Mouse (Mus musculus) midbrain, embryonic 13.5 days (tissue): ENCODE results near the gene Trappc10. TPM values are rescaled to one million over a fixed set of nuclear protein-coding genes. Genes with fewer than 3 reads are reported as not detected.
"Not testable (repeated sequence)": the region's sequence is repeated elsewhere in the genome, so short reads cannot be mapped to it uniquely, and the experiment has no call there.

ENCODE experiments used
- ATAC-seq: fragments of 200-750 bp; cut with Nextera tagmentation; 2 replicates; pipeline ENCODE4 v1.8.0; 2017; ENCODE audit warnings: mild to moderate bottlenecking, moderate TSS enrichment, moderate library complexity
- H3K27ac ChIP-seq: fragments of 300-500 bp; sonication (generic); 2 replicates; pipeline ENCODE4 v1.5.1; 2015; ENCODE audit warnings: inconsistent platforms, mild to moderate bottlenecking, moderate library complexity
- H3K27me3 ChIP-seq: fragments of 300-500 bp; sonication (generic); 2 replicates; pipeline ENCODE4 v1.6.1; 2015; ENCODE audit warnings: mild to moderate bottlenecking, inconsistent platforms
- H3K36me3 ChIP-seq: fragments of 300-500 bp; sonication (generic); 2 replicates; pipeline ENCODE4 v1.6.1; 2015; ENCODE audit warnings: mild to moderate bottlenecking, inconsistent platforms
- H3K4me1 ChIP-seq: fragments of 300-500 bp; sonication (generic); replicated peaks from 2 replicates; pipeline ENCODE4 v1.6.1; 2015; ENCODE audit warnings: inconsistent platforms
- H3K4me2 ChIP-seq: fragments of 300-500 bp; sonication (generic); replicated peaks from 2 replicates; pipeline ENCODE4 v1.6.1; 2015; ENCODE audit warnings: moderate library complexity, mild to moderate bottlenecking, inconsistent platforms
- H3K4me3 ChIP-seq: fragments of 300-500 bp; sonication (generic); replicated peaks from 2 replicates; pipeline ENCODE4 v1.5.1; 2015; ENCODE audit warnings: mild to moderate bottlenecking, inconsistent platforms
- H3K9ac ChIP-seq: fragments of 300-500 bp; sonication (generic); replicated peaks from 2 replicates; pipeline ENCODE4 v1.6.1; 2015; ENCODE audit warnings: mild to moderate bottlenecking, inconsistent platforms
- H3K9me3 ChIP-seq: fragments of 300-500 bp; sonication (generic); 2 replicates; pipeline ENCODE4 v1.6.1; 2016; ENCODE audit warnings: mild to moderate bottlenecking, inconsistent platforms
- WGBS: fragments of 180-500 bp; shearing (Covaris S2); methylation state at CpG from one replicate; pipeline ENCODE4 v1.1.7; 2015; 5-methylcytosine and 5-hydroxymethylcytosine counted together
- polyA plus RNA-seq: library from polyadenylated mRNA; unstranded; fragments of >200 nt; fragmentation: Nextera tagmentation; extraction: Ambion mirVana; gene quantifications from 2 replicates; pipeline ENCODE4 v1.2.1, GENCODE M21; 2015

Trappc10 gene
- polyA plus RNA-seq, 1 experiment from 2014 or later: 26.7 TPM

DNA sequence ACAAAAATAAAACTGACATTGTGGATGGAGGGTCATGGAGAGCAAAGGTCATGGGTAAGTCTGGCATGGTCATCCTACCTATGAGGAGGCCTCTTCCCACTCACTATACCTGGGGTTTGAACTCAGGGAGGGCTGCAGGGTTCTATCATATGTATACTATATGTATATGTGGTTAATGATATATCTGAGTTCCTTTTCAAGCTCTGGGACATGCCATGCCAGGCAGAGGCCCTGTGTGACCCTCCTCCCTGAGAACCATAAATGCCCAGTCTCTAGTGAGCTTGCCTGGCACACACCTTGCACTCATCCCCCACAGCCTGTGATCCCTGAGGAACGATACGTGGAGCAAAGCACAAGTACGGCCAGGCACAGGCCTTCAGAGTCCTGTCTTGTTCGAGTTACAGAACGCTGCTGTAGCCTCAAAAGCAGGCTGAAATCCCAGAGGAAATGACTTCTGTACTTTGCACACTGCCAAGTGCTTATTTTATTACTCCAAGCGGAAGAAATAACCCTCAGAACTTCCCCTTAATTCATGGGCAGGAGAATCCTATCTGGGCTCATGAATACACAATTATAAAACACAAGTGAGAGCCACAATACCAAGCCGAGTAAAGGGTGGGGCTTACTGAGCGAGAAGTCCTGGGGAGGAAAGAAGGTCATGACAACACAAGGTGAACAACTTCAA is 16.4 kb downstream of the Trappc10 start:
- no peak overlapping the region for H3K4me2 ChIP-seq
- H3K4me1 ChIP-seq: no peaks in the 10 kb centered on the region
- H3K36me3 ChIP-seq: peaks cover 42% of the 10 kb centered on the region
- WGBS: 89% methylated on average over 8 of the region's 8 CpGs
- no peak for ATAC-seq
- H3K27ac ChIP-seq: no peak overlapping the region
- H3K9ac ChIP-seq: no peak overlapping the region
- H3K4me3 ChIP-seq: no peak overlapping the region
- no peaks in the 10 kb centered on the region for H3K27me3 ChIP-seq
- no peaks in the 10 kb centered on the region for H3K9me3 ChIP-seq

DNA sequence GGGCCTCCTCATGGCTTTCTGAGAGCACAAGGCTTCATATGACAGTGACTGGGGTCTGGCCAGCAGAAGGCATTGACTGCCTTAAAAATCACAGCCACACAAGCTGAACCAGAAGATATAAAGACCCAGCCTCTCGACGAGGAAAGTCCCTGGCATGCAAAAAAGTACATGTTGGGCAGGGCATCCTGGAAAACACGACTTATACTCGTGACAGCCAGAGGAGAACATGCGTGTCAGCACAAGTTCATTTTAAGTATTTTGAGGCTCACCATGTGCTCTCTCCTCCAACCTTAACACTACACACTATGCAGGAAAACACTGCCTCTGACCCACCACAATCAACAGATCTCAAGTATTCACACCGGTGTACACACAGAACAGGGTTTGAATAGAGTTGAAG is 20.3 kb downstream of the Trappc10 start:
- WGBS: 94% methylated on average over 6 of the region's 6 CpGs
- Histone ChIP-seq H3K9ac (no peak overlapping the region), H3K36me3 (peaks cover 57% of the 10 kb centered on the region), H3K4me2 (no peak overlapping the region), H3K9me3 (no peaks in the 10 kb centered on the region), H3K4me1 (no peaks in the 10 kb centered on the region), H3K4me3 (no peak overlapping the region), H3K27me3 (no peaks in the 10 kb centered on the region), H3K27ac (no peak overlapping the region)
- ATAC-seq: no peak

GRCm38 (mm10) chr10:78222908-78223307 is 21.5 kb downstream of the Trappc10 start:
- Histone ChIP-seq H3K27me3 (no peaks in the 10 kb centered on the region), H3K9ac (no peak overlapping the region), H3K9me3 (no peaks in the 10 kb centered on the region), H3K4me3 (no peak overlapping the region), H3K36me3 (peaks cover 57% of the 10 kb centered on the region), H3K4me2 (no peak overlapping the region), H3K27ac (no peak overlapping the region), H3K4me1 (no peaks in the 10 kb centered on the region)
- 81% methylated on average over 4 of the region's 4 CpGs for WGBS
- ATAC-seq: no peak

GRCm38 (mm10) chr10:78221315-78221714 is 23.1 kb downstream of the Trappc10 start:
- Histone ChIP-seq H3K27ac (no peak overlapping the region), H3K4me2 (no peak overlapping the region), H3K4me1 (no peaks in the 10 kb centered on the region), H3K27me3 (no peaks in the 10 kb centered on the region), H3K4me3 (no peak overlapping the region), H3K36me3 (peaks cover 66% of the 10 kb centered on the region), H3K9me3 (no peaks in the 10 kb centered on the region), H3K9ac (no peak overlapping the region)
- 96% methylated on average over 7 of the region's 7 CpGs for WGBS
- ATAC-seq: no peak

- H3K36me3 ChIP-seq: peaks cover 79% of the 10 kb centered on the region
- no peak for ATAC-seq
Measured at GRCm38 (mm10) chr10:78219528-78219927, 24.9 kb downstream of the Trappc10 start.

GRCm38 (mm10) chr10:78218576-78218975 is 25.9 kb downstream of the Trappc10 start:
- Histone ChIP-seq H3K27ac (no peak overlapping the region), H3K9ac (no peak overlapping the region), H3K9me3 (no peaks in the 10 kb centered on the region), H3K4me2 (no peak overlapping the region), H3K36me3 (peaks cover 89% of the 10 kb centered on the region), H3K27me3 (no peaks in the 10 kb centered on the region), H3K4me1 (no peaks in the 10 kb centered on the region), H3K4me3 (no peak overlapping the region)
- ATAC-seq: no peak
- WGBS: 94% methylated on average over 6 of the region's 6 CpGs

More at GRCm38 (mm10) chr10:78219528-78219927, 24.9 kb downstream of the Trappc10 start:
- 93% methylated on average over 1 of the region's 1 CpGs for WGBS
- Histone ChIP-seq H3K4me2 (no peak overlapping the region), H3K9me3 (no peaks in the 10 kb centered on the region), H3K9ac (no peak overlapping the region), H3K27me3 (no peaks in the 10 kb centered on the region), H3K4me3 (no peak overlapping the region), H3K4me1 (no peaks in the 10 kb centered on the region), H3K27ac (no peak overlapping the region)

DNA sequence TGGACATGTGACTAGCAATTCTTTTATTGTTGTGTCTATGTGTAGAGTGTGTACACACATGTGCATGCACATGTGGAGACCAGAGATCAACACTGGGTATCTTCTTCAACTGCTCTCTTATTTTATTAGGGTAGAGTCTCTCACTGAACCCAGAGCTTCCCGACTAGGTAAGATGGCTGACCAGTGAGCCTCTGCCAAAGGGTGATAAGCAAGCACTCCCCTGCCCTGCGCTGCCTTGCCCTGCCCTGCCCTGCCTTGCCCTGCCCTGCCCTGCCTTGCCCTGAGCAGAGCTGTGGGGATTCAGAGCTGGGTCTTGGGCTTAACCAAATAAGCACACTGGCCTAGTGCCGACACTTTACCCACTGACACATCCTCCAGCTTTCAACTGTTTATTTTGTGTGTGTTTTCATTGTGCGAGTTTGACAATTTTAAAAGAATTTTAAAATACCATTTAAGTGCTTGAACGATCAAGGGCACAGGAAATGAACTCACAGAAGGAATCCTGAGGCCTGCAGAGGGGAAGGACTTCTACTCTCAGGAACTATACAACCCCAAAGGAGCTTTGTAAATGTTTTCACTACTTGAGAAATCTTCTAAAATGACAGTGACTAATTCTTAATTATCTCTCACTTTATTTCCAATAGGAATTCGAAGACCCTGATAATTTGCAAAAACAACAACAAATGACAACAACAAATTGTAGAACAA is 27.9 kb downstream of the Trappc10 start:
- no peaks in the 10 kb centered on the region for H3K4me1 ChIP-seq
- no peak overlapping the region for H3K27ac ChIP-seq
- H3K4me3 ChIP-seq: no peak overlapping the region
- no peaks in the 10 kb centered on the region for H3K27me3 ChIP-seq
- H3K9me3 ChIP-seq: no peaks in the 10 kb centered on the region
- H3K4me2 ChIP-seq: no peak overlapping the region
- 87% methylated on average over 6 of the region's 6 CpGs for WGBS
- peaks cover 97% of the 10 kb centered on the region for H3K36me3 ChIP-seq
- no peak for ATAC-seq
- no peak overlapping the region for H3K9ac ChIP-seq

GRCm38 (mm10) chr10:78214371-78214770 is 30.1 kb downstream of the Trappc10 start:
- Histone ChIP-seq H3K27me3 (no peaks in the 10 kb centered on the region), H3K27ac (no peak overlapping the region), H3K4me3 (no peak overlapping the region), H3K4me1 (no peaks in the 10 kb centered on the region), H3K9ac (no peak overlapping the region), H3K4me2 (no peak overlapping the region), H3K36me3 (peaks cover 97% of the 10 kb centered on the region), H3K9me3 (no peaks in the 10 kb centered on the region)
- WGBS: 95% methylated on average over 9 of the region's 9 CpGs
- no peak for ATAC-seq

GRCm38 (mm10) chr10:78211311-78211710 is 33.1 kb downstream of the Trappc10 start:
- Histone ChIP-seq H3K4me1 (no peaks in the 10 kb centered on the region), H3K4me2 (no peak overlapping the region), H3K9ac (no peak overlapping the region), H3K36me3 (peaks cover 95% of the 10 kb centered on the region), H3K27me3 (no peaks in the 10 kb centered on the region), H3K27ac (no peak overlapping the region), H3K9me3 (no peaks in the 10 kb centered on the region), H3K4me3 (no peak overlapping the region)
- no peak for ATAC-seq
- WGBS: 76% methylated on average over 6 of the region's 6 CpGs

GRCm38 (mm10) chr10:78201182-78201581 is 43.3 kb downstream of the Trappc10 start:
- no peak for ATAC-seq
- 97% methylated on average over 4 of the region's 4 CpGs for WGBS
- Histone ChIP-seq H3K4me3 (no peak overlapping the region), H3K27me3 (no peaks in the 10 kb centered on the region), H3K9ac (no peak overlapping the region), H3K27ac (no peak overlapping the region), H3K36me3 (peaks cover 95% of the 10 kb centered on the region), H3K9me3 (no peaks in the 10 kb centered on the region), H3K4me2 (no peak overlapping the region), H3K4me1 (no peaks in the 10 kb centered on the region)

DNA sequence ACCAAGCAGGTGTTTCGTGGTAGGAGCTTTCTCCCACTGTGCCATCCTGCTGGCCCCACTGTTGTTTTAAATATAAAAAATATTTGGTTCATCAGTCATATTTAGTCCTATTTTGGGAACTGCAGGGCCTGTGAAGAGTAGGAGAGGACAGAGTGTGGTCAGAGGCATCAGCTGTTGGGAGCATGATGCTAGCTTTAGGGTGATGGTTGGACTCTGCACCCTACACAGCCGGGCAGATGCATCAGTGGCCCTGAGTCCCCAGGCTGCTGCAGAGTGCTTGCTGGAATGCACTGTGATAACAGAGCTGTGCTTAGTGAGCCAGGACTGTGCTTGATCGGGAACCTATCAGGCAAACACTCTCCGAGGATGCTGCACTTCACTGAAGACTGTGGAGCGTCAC is 51.5 kb downstream of the Trappc10 start:
- no peak overlapping the region for H3K4me2 ChIP-seq
- H3K4me1 ChIP-seq: no peaks in the 10 kb centered on the region
- H3K9me3 ChIP-seq: no peaks in the 10 kb centered on the region
- no peaks in the 10 kb centered on the region for H3K27me3 ChIP-seq
- no peak overlapping the region for H3K9ac ChIP-seq
- H3K4me3 ChIP-seq: no peak overlapping the region
- 90% methylated on average over 5 of the region's 5 CpGs for WGBS
- no peak for ATAC-seq
- H3K36me3 ChIP-seq: peaks cover 100% of the 10 kb centered on the region
- no peak overlapping the region for H3K27ac ChIP-seq

DNA sequence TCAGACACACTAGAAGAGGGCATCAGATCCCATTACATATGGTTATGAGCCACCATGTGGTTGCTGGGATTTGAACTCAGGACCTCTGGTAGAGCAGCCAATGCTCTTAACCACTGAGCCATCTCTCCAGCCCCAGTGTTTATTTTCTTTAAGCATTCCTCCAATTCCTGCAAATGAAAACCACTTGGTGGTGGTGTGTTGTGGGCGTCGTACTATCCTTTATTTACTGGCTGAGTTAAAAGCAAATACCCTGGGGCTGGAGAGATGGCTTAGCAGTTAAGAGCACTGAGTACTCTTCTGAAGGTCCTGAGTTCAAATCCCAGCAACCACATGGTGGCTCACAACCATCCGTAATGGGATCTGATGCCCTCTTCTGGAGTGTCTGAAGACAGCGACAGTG is 58.4 kb downstream of the Trappc10 start:
- not testable (repeated sequence) for H3K4me2 ChIP-seq, H3K9ac ChIP-seq, H3K27me3 ChIP-seq, H3K27ac ChIP-seq, H3K9me3 ChIP-seq, ATAC-seq, H3K4me3 ChIP-seq
- Histone ChIP-seq H3K36me3 (peaks cover 64% of the 10 kb centered on the region), H3K4me1 (peaks cover 18% of the 10 kb centered on the region)
- 92% methylated on average over 4 of the region's 4 CpGs for WGBS
